In genomic region chr3:114031351-114032213, GRCm38 (mm10) we compare ENCODE assay signal across 9 mouse cellular contexts. TPM values are rescaled to one million over a fixed set of nuclear protein-coding genes. Genes with fewer than 3 reads are reported as not detected.
DNase-seq lines count a peak whose midpoint lies in the region; ATAC-seq and TF ChIP-seq lines count a peak whose summit lies in the region.
"Had no signal": no experiment of that assay in that cellular context is flagged by ENCODE, and none has a peak within 500 bp of the region (broad histone marks: within the 10 kb centered on the region; RNA-seq: fewer than 3 reads in every experiment).

No protein-coding gene starts in this region.

- no peaks in the 10 kb centered on the region for H3K4me1 ChIP-seq in lung, embryonic 14.5 days (ENCODE audit: insufficient read depth)
- peaks cover 15% of the 10 kb centered on the region for H3K4me1 ChIP-seq in forebrain, embryonic 15.5 days
- H3K4me1 ChIP-seq in limb, embryonic 11.5 days (ENCODE audit: control insufficient read depth, insufficient read depth, low read length): no peaks in the 10 kb centered on the region
- H3K4me1 ChIP-seq in neural tube, embryonic 15.5 days: peaks cover 18% of the 10 kb centered on the region

- H3K27ac ChIP-seq in lung, embryonic 14.5 days (ENCODE audit: low read depth): no peak overlapping the region
- no peak overlapping the region for H3K27ac ChIP-seq in forebrain, embryonic 15.5 days (replicated peaks)
- no peak overlapping the region for H3K27ac ChIP-seq in limb, embryonic 11.5 days (replicated peaks; ENCODE audit: low read depth, low read length)
- H3K27ac ChIP-seq in neural tube, embryonic 15.5 days (replicated peaks): peak overlapping the region; percentile 70

- peak overlapping the region; percentile 48 for H3K9ac ChIP-seq in lung, embryonic 14.5 days
- H3K9ac ChIP-seq in forebrain, embryonic 15.5 days (replicated peaks): peak overlapping the region; percentile 66
- peak overlapping the region; percentile 55 for H3K9ac ChIP-seq in limb, embryonic 11.5 days (ENCODE audit: low read length)
- H3K9ac ChIP-seq in neural tube, embryonic 15.5 days (replicated peaks): peak overlapping the region; percentile 59

- H3K36me3 ChIP-seq in lung, embryonic 14.5 days (ENCODE audit: insufficient read depth): no peaks in the 10 kb centered on the region
- H3K36me3 ChIP-seq in forebrain, embryonic 15.5 days: no peaks in the 10 kb centered on the region
- H3K36me3 ChIP-seq in limb, embryonic 11.5 days (ENCODE audit: control insufficient read depth, insufficient read depth, low read length): no peaks in the 10 kb centered on the region
- H3K36me3 ChIP-seq in neural tube, embryonic 15.5 days: no peaks in the 10 kb centered on the region

- ATAC-seq in cerebellum, adult (ENCODE audit: insufficient number of reproducible peaks, low FRiP score, low TSS enrichment): peak; percentile 69
- ATAC-seq in lung, embryonic 14.5 days (ENCODE audit: insufficient read depth): peak; percentile 18; the same call in 1 of the 2 replicates
- ATAC-seq in forebrain, embryonic 15.5 days (replicated peaks): peak; percentile 34
- ATAC-seq in limb, embryonic 11.5 days (ENCODE audit: insufficient number of reproducible peaks, low FRiP score, low TSS enrichment, low read depth): peak; percentile 19; the same call in 1 of the 2 replicates
- peak; percentile 65 for ATAC-seq in neural tube, embryonic 15.5 days (ENCODE audit: low FRiP score)

- no peaks in the 10 kb centered on the region for H3K27me3 ChIP-seq in lung, embryonic 14.5 days (ENCODE audit: insufficient read depth, low read length)
- no peaks in the 10 kb centered on the region for H3K27me3 ChIP-seq in forebrain, embryonic 15.5 days
- no peaks in the 10 kb centered on the region for H3K27me3 ChIP-seq in limb, embryonic 11.5 days (ENCODE audit: control insufficient read depth, insufficient read depth, low read length)
- no peaks in the 10 kb centered on the region for H3K27me3 ChIP-seq in neural tube, embryonic 15.5 days (replicated peaks)

- peak overlapping the region; percentile 88 for H3K4me2 ChIP-seq in lung, embryonic 14.5 days
- H3K4me2 ChIP-seq in forebrain, embryonic 15.5 days (replicated peaks): peak overlapping the region; percentile 95
- peak overlapping the region; percentile 79 for H3K4me2 ChIP-seq in limb, embryonic 11.5 days (ENCODE audit: low read depth, severe bottlenecking)
- peak overlapping the region; percentile 96 for H3K4me2 ChIP-seq in neural tube, embryonic 15.5 days

- DNase-seq in cerebellum, adult 11 months: no peak
- DNase-seq in lung, embryonic 14.5 days: peak; percentile 39
- no peak for DNase-seq in lung, postnatal 14 days
- peak; percentile 41 for DNase-seq in limb, embryonic 11.5 days (ENCODE audit: low spot score)
- no peak for DNase-seq in adipocyte (ENCODE audit: low spot score)

- TF ChIP-seq CTCF in lung, embryonic 14.5 days (IDR thresholded peaks at IDR 0.05; ENCODE audit: low read depth): no peak

- under 1% methylated on average over 21 of the region's 21 CpGs for WGBS in lung, embryonic 14.5 days
- under 1% methylated on average over 21 of the region's 21 CpGs for WGBS in forebrain, embryonic 15.5 days
- 2% methylated on average over 18 of the region's 21 CpGs for WGBS in limb, embryonic 11.5 days
- 1% methylated on average over 21 of the region's 21 CpGs for WGBS in neural tube, embryonic 15.5 days

- peak overlapping the region; percentile 57 for H3K4me3 ChIP-seq in lung, embryonic 14.5 days (ENCODE audit: low read depth, low read length)
- H3K4me3 ChIP-seq in forebrain, embryonic 15.5 days: peak overlapping the region; percentile 70
- peak overlapping the region; percentile 57 for H3K4me3 ChIP-seq in limb, embryonic 11.5 days (ENCODE audit: low read depth, low read length)
- H3K4me3 ChIP-seq in neural tube, embryonic 15.5 days (replicated peaks): peak overlapping the region; percentile 65
- H3K4me3 ChIP-seq: erythroblast, embryonic 14.5 days had no signal

- H3K9me3 ChIP-seq in lung, embryonic 14.5 days (ENCODE audit: low read depth, low read length): no peaks in the 10 kb centered on the region
- H3K9me3 ChIP-seq in forebrain, embryonic 15.5 days: no peaks in the 10 kb centered on the region
- H3K9me3 ChIP-seq in limb, embryonic 11.5 days (ENCODE audit: control insufficient read depth, low read length): no peaks in the 10 kb centered on the region
- H3K9me3 ChIP-seq in neural tube, embryonic 15.5 days (replicated peaks): no peaks in the 10 kb centered on the region

RNA-seq across cellular contexts. Expression of gene Col11a1, which starts 1.2 kb away (rescaled TPM):
- 11.9 and 12.4 TPM in 2 replicates for polyA plus RNA-seq in lung, embryonic 14.5 days (2014; fragmentation: Nextera tagmentation; extraction: Ambion mirVana)
- 8.8 and 9.0 TPM in 2 replicates for polyA plus RNA-seq in forebrain, embryonic 15.5 days (2015; fragmentation: Nextera tagmentation; extraction: Ambion mirVana)
- 17.8 and 20.4 TPM in 2 replicates for polyA plus RNA-seq in limb, embryonic 11.5 days (2014; fragmentation: Nextera tagmentation; extraction: Ambion mirVana)
- polyA plus RNA-seq in neural tube, embryonic 15.5 days (2015; fragmentation: Nextera tagmentation; extraction: Ambion mirVana): 18.6 and 26.4 TPM in 2 replicates
- polyA plus RNA-seq: erythroblast, embryonic 14.5 days had no signal

Comparison
In these comparisons a context has a peak if more than half of its experiments do, and no peak if none do; other contexts are left out.
1. DNase-seq: peak in lung, embryonic 14.5 days (single experiment) and limb, embryonic 11.5 days (single experiment); none in cerebellum, adult 11 months (single experiment), lung, postnatal 14 days (single experiment) and adipocyte (single experiment).
2. ATAC-seq: peak in every context shown above with its lines; median percentile 69 in cerebellum, adult; 65 in neural tube, embryonic 15.5 days; 34 in forebrain, embryonic 15.5 days; 19 in limb, embryonic 11.5 days; 18 in lung, embryonic 14.5 days.
3. Peak in every context shown above with its lines, with median percentiles within 50 percentile points of each other: H3K4me2 ChIP-seq, H3K4me3 ChIP-seq and H3K9ac ChIP-seq.